Mouse (Mus musculus) cerebellum, adult 11 months (tissue): ENCODE measurements at regions not wholly inside any gene's neighbourhood (a gene's known extent, or its start where the extent isn't known, plus 50 kb on each side); places are given as distances from the start of the nearest gene placed in this dataset.
"Not testable (repeated sequence)": the region's sequence is repeated elsewhere in the genome, so short reads cannot be mapped to it uniquely, and the experiment has no call there.

Source experiments
- DNase-seq: peaks from one replicate; pipeline ENCODE4 v3.0.0; 2022

DNA sequence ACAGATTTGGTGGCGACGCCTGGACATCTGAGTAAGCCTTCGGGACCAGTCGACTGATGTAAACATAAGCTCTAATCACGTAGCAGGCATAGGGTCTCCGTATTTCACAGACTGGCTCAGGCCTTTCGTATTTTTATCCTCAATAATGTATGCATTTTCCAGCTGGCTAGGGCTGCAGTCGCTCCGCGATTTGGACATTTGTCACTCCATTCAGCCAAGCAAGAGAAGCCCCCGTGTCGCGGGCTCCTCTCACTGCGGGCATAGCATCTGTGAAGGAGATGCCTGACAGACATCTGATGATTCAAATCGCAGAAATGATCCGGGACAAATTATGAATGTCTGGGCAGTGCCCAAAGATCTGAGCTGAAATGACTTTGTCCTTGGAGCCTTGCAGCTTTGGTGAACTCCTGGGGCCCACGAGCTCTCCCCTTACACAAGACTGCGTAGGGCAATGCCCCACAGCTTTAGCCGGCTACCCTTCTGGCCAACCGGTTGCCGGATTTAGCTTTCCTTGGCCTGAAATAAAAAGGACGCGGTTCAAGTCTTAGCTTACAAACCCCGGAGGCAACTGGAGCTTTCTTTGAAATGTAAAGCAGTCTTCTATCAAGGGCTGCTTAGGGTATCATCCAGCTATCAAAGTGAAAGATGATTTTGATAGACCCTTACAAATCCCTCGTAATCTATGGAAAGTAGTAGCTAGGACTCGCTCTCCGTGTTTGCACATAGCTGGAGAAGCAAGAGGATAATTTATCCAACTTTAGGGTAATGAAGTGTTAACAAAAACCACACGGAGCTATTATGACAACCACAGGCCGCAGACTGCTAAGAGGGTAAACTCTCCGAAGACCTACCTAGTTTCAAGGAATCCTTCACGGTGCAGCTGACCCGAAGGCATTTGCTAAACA lies 270.6 kb downstream of the Etnk1 start:
- no peak for DNase-seq

DNA sequence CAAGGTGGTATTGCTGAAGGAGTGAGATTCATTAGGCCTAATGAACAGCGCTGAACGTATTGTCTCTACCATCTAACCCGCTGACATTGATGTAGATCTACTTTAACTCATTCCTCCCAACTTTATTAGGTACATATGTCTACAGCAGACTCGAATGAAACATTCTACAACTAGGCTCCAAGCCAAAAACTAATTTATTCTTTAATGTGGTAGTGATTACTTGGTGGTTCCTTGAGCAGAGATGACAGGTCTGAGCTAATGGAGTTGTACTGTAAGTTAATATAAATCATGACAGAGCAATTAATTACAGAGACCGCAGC lies 271.2 kb downstream of the Etnk1 start:
- no peak for DNase-seq

DNA sequence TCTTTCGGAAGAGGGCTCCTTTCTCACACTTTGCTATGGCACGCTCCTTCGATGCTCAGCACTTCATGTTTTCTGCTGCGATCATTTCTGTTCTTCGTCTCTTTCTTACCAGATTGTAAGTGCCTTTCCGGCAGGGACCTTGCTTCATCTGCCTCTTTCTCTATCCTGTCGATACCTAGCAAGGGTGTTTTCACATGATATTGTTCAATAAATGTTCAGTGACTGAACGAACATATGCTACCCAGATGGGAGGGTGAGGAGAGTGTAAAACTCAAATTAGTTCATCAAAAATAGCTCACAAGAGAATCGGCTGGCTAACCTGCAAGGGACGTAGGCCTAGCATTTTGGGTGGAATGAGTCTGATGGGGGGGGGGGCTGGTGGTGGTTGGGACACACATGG lies 272.5 kb downstream of the Etnk1 start:
- DNase-seq = no peak

DNA sequence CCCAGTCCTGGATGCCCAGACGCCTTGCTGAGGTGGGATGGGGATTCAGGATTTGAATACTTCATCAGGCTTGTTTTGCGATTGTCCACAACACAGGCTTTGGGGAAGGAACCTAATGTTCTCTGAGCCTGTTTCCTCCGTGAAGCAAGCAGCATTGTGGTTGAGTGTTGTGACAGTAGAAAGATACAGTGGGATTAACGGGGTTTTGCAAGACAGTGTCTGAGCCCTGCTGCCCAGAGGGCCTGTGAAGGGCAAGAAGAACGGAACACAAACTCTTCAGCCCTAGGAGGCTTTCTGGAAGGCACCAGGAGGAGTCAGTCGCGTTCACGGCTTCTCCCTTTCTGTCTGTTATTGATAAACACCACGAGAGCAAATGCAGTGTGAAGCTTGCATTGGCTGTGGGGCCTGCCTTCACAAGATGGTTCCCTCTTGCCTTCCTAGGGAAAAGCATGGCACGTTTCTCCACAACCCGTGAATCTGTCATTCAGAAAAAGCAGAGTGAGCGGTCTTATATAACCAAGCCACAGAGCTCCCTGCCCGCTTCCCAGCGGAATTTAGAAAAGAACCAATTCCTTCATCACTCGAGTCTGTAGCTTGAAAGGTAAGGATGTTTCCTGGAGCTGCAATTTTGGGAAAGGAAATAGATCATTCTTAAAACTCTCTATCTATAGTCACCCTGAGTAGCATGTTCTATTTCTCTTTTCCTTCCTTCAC lies 273.4 kb downstream of the Etnk1 start:
- DNase-seq = no peak

DNA sequence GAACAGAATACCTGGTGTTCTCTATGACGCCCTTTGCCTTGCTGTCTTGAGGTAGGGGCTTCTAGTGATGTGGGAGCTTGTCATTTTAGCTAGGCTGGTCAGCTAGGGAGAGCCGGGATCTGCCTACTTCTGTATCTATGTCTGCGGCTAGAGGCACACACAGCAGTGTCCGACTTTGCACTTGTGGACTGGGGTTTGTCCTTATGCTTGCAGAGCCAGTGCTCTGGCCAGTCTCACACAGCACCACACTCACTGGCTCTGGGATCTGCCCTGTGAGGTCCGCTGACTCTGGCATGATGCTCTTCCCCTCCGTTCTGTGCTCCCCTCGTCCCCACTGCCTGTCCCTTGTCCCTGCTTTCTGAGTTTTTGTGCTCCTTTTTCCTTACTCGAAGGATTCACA lies 275.3 kb downstream of the Etnk1 start:
- no peak for DNase-seq

DNA sequence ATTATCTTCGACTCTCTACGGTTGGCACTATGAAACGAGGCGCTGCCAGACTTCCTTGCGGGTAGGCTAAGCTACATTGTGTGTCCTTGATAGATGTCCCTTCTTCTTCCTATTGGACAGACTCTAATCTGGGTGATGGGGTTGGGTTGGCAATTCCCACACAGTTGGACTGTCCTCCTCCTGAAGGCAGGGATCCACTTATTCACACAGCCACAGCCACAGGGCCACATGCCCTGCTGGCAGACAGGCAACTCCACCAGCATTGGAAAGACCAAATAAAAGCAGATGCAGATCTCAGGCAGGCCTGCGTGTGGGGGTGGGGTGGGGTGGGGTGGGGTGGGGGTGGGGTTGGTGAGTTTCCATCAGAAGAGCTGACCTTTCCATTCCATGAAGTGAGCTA lies 276.4 kb downstream of the Etnk1 start:
- no peak for DNase-seq

DNA sequence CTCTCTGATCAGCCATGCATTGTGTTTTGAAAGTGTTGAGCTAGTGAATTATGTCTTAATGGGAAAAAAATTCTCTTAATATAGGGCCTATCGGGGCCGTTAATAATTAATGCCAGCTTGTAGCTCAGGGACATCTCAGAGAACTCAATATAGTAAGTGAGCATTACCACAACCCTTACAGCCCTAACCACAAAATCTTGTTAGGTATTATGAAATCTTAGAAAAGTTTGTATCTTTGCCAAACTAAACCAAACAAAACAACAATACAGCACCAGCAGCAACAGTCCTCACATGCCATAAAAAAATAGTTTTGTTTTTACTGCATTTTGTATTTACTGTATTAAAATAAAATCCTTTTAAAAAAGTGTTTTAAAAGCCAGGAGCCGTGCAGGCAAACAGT lies 277.8 kb downstream of the Etnk1 start:
- no peak for DNase-seq

DNA sequence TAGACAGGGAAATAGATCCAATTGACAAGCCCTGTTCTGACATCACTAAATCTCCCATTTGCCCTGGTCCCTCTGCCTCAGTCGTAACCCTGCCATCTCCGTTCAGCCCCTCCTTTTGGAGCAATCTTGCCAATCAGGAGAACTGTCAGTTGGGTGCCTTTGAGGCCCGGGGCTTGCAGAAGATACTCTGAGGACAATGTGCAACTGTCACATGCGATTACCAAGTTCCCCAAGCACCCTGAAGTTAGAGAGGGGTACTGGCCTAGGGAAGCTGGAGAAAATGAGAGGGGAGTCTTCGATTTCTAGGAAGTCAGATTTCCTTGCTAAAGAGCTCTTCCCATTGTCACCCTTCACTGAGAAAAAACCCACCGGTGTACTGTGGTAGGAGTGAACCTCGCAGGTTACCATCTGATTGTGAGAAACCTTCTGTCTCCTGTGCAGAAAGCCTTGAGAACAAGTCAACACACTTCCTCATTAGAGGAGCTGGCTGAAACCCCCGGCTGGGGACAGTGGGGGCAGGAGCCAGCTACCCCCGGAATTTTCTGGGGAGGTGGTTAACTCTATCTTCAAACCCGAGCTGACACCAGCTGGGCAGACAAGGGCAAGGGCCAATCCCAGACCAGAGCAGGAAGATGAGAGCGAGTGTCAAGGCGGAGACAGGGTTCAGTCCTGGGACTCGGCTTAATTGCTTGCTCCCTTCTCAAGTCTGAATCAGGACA lies 279.0 kb downstream of the Etnk1 start:
- DNase-seq = no peak

DNA sequence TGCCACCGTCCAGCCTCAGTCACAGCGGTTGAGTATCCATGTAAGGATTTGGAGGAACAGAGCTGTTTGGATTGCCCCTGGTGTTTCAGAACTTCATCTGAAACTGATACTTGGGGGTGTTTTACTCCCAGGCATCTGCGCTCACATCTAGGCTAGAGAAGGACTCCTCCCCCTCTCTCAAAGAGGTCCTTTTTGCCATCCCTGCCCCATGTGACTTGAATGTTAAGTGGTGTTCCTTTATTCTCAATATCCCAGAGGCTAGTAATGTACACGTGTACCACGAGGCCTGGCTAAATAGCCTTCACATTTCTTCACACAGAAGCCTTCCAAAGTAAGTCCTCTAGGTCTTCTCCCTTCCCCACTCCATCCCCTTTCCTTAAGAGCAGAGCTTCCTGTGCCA lies 280.0 kb downstream of the Etnk1 start:
- DNase-seq = no peak

DNA sequence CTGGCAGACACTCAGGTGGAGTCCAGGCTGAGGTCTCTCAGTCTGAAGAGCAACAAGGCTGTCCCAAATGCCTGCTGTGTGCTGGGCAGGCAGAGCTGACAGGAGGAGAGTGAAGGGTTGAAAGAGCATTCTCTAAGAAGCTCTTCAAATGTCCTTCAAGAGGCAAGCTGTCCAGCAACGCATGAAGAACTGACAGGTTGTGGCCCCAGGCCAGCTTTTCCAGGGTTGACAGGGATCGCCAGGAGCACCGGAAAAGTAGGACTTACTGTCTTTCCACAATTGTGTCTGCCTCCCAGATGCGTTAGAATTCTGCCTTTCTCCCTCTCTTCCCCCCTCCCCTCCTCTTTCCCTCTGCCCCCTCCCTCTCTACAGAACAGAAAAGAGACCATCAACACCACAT lies 282.1 kb downstream of the Etnk1 start:
- no peak for DNase-seq

DNA sequence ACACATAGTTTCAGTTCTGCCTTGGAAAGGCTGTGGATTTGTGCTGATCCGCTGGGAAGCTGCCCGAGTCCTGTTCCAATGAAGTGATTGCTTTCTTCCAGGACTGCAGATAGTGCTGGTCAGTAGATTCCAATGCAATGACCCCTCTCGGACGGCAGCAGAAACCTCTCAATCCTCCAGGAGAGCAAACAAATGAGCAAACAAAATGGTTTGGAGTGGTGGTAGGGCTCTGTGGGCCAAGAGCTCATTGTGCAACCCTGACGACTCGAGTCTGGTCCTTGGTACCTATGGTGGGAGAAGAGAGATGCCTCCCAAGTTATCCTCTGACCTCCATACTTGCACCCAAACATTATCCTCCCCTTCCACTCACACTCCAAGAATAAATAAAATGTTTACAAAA lies 284.8 kb downstream of the Etnk1 start:
- DNase-seq = no peak

DNA sequence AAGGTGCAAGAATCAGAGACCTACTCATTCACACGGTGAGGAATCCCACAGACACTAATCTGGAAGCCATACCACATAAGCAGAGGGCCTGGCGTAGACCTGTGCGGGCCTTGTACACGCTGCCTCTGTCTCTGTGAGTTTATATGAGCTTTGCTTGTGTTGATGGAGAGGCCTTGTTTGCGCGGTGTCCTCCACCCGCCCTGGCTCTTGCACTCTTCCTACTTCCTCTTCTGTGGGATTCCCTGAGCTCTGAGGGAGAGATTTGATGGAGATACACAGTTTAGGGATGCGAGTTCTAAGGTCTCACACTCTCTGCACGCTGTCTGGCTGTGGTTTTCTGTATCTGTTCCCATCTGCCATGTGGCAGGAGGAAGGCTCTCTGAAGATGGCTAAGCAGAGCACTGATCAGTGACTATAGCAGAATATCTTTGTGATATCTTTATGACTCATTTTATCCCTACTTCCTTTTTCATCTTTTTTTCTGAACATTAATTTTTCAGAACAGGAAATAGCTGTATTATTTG lies 287.7 kb downstream of the Etnk1 start:
- DNase-seq = no peak

DNA sequence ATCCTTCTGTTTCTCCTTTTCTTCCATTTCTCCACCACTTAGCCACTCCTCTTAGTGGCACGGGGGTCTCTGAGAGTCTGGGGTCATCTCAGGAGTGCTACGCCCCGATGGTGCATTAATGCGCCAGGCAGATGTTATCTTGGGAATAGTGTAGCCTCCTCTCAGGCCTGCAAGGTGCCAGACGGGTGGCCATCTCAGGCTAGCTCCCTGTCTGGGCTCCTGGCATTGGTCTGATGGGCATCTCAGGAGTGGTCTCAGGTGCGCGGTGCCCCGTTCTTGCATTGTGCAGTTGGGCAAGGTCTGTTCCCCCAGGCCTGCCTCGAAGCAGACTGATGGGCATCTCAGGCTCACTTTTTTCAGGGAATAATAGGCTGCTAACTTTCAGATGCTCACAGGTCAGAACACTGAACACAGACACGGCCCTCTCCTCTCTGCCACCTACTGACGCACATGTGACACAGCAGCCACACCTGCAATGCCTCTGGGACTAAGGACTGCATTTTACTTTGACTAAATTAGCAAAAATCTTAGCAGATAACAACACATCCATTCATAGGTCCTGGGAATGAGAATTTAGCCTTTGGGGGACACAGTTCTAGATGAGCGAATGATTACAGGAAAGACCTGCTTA lies 298.0 kb downstream of the Etnk1 start:
- DNase-seq = no peak

DNA sequence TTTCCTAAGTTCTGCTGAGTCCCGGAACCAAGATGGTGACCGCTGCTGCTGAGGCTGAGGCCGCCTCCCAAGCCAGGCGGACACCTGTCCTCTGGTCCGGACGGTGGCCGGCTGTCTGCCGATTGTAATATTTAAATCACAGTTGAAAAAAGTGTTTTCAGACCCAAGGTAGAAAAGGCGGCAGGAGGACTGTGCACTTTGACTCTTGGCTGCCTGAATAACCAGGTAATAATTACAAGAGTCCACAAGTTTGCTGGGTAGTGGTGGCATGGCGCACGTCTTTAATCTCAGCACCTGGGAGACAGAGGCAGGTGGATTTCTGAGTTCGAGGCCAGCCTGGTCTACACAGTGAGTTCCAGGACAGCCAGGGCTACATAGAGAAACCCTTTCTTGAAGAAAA lies 305.7 kb downstream of the Etnk1 start:
- not testable (repeated sequence) for DNase-seq

DNA sequence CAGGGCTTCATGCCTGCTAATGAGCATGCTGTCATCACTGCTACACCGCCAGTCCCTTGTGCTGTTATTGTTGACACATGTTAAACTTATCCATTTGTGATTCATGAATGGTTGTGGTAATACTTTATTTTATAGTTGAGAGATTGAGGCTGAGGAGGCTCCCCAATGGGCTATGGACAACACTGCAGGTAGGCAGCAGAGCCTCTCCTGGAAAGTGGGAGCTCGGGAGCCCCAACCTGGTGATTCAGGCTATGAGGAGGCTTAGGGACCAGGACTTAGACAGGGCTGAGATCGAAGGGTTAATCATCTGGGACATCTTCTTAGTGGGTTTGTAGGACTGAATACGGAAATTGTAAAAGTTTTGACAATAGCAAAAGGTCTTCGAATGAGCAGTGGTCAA lies 307.4 kb downstream of the Etnk1 start:
- no peak for DNase-seq

DNA sequence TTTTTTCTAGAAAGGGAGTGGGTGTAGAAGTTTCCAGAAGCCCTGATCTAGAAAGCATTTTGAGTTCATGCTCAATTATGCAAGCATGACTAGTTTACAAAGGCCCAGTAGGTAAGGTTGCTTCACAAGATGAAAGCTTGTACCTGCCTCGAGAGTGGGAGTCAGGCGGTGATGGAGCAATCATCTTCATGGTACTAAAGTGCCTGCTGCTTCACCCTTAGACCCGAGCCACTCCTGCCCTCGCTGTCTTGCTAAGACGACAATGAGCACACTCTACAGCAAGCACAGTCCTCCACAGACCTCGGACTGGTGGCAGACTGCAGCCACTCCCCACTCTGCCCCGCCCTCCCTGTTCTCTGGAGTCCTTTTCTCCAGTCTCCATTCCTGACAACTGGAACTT lies 308.3 kb downstream of the Etnk1 start:
- DNase-seq = no peak

DNA sequence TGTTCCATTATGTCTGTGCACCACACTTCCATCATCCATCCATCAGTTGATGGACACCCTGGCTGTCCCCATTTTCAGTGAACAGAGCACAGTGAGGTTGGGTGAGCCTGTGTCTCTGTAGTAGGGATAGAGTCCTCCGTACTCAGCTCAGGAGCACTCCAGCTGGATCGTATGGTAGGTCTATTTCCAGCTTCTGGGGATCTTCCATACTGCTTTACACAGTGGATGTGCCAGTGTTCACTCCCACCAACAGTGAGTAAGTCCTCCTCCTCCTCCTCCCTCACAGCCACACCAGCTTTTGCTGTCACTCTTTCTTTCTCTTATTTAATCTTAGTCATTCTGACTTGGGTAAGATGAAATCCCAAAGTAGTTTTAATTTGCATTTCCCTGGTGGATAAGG lies 310.4 kb downstream of the Etnk1 start:
- DNase-seq = no peak

DNA sequence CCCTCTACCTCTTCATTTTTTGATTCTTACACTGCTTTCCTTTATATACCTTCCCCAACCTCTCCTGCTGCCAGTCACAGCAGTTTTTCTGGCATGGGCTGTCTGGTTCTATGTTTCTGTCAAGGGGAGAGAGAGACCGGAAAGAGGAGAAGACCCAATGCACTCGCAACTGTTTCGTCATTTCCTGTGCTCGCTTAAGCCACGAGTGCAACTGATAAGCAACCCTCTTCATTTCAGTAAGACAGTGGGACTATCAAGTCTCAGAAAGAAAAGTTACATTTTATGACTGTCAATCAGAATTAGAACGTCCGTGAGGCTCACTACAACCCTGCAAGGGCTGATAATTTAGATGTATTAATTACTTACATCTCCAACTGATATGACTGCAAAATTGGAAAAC lies 312.2 kb downstream of the Etnk1 start:
- no peak for DNase-seq

DNA sequence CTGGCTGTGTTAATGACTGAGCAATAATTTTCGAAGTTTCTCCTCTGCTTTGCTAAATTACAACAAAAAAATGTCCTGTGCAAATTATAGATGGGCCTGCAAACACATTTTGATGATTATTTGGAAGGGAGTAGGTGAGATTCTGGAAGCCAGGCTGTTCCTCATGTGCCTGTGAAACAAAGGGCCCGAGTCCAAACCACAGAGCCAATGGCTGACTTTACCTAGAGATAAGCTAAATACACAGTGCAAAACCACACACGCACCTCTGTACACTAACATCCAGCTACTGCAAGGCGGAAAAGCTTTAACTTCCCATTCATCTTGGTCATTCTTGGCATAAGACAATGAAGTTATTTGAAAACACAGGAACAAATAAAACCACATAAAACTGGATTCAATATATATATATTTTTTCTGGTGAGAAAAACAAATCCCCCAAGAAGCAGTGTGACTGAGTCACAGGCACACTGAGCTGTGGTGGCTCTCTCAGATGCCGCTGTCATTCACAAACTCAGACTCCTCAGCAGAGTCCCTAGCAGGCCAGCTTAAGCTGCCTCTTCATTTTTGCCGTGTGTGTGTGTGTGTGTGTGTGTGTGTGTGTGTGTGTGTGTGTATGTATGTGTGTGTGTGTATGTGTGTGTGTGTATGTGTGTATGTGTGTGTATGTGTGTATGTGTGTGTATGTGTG lies 312.8 kb downstream of the Etnk1 start:
- no peak for DNase-seq

DNA sequence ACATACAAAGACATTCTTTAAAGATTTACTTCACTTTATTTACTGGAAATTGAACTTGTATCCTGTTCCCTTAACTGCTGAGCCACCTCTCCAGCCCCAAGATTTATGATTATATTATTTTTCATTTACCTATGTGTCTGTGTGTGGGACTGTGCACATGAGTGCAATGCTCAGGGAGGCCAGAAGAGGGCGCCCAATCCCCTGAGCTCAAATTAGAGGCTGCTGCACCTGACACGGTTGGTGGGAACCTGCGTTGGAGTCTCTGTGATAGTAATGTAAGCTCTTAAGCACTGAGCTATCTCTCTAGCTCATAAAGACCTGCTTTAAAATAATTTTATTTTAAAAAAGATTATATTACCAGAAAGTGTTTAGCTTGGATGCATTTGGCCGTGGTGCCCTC lies 315.3 kb downstream of the Etnk1 start:
- DNase-seq = no peak

DNA sequence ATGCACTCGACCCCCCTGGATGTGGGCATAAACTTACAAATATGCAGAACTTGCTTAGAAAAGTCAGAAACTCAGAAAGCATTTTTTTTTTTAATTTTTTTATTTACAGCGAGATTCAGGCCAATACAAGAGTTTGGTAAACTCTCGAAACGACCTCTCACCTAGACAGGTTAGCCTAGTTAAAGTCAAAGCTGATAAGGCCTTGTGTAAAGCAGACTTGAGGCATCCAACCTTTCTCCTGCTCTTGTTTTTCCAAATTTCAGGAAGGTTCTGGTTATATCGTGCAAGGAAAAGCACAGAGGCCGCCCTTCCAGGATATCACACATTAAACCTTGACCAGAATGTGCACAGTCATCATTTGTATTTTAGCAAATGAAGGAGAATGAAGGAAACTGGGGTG lies 315.8 kb downstream of the Etnk1 start:
- no peak for DNase-seq

DNA sequence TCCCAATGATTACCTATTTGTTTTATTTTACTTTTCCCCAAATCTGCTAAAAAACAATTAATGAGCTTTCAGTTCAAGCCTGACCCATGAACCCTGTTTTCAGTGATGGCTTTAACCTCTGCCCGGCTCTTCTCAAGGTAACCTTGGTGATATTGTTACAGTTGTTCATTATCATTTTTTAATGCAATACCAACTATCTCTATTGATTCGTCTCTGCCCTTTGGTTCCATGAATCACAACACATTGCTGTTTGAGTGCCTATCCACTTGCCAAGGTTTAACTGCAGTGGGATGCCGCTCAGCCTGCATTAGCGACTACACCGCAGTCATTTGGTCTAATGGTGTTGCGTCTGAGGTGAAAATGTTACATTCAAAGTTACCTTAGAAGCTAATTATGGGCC lies 317.9 kb downstream of the Etnk1 start:
- DNase-seq = no peak

DNA sequence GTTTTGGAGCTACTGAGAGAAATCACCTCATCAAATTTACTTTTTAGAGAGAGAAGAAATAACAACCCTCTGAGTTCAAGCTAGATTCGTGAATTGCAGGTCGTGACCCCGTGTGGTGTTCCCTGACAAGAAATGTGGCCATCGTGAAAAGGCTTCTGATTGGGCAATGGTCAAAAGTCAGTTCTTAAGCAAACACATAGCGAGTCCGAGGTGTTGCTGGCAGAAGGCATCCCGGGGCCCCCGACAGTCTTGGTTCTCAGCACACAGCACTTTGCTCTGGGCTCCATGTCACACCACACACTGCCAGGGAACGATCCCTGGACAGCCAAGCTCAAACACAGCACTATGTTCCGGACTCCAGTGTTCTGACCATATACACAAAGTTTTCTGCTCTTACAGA lies 320.0 kb downstream of the Etnk1 start:
- no peak for DNase-seq
